Mouse (Mus musculus) myocyte (in vitro differentiated cells): ENCODE measurements at regions not wholly inside any gene's neighbourhood (a gene's known extent, or its start where the extent isn't known, plus 50 kb on each side); places are given as distances from the start of the nearest gene placed in this dataset.

Experiments used
- H3K27me3 ChIP-seq: one replicate; pipeline ENCODE4 v1.6.1; 2011; ENCODE audit not compliant: control insufficient read depth, insufficient read depth, insufficient read length
- H3K36me3 ChIP-seq: one replicate; pipeline ENCODE4 v1.6.1; 2011; ENCODE audit not compliant: control insufficient read depth, insufficient read depth
- H3K4me2 ChIP-seq: one replicate; pipeline ENCODE4 v1.6.1; 2011; ENCODE audit warnings: low read depth, control low read depth
- H3K4me3 ChIP-seq: one replicate; pipeline ENCODE4 v1.5.1; 2011; ENCODE audit warnings: mild to moderate bottlenecking, control low read depth, moderate library complexity
- H3K79me2 ChIP-seq: one replicate; pipeline ENCODE4 v1.6.1; 2011; ENCODE audit not compliant: control insufficient read depth, insufficient read depth
- H3ac ChIP-seq: one replicate; pipeline ENCODE4 v1.6.1; 2011; ENCODE audit not compliant: control insufficient read depth, insufficient read length
- CEBPB ChIP-seq: IDR thresholded peaks from 2 replicates; pipeline ENCODE4 v1.6.1; 2011; ENCODE audit warnings: mild to moderate bottlenecking, moderate library complexity; ENCODE audit not compliant: poor library complexity, insufficient read depth, severe bottlenecking
- E2F4 ChIP-seq: IDR thresholded peaks from one replicate; pipeline ENCODE4 v1.6.1; 2011; ENCODE audit warnings: mild to moderate bottlenecking, control low read depth, moderate library complexity; ENCODE audit not compliant: insufficient read depth
- MAX ChIP-seq: IDR thresholded peaks from one replicate; pipeline ENCODE4 v1.6.1; 2011; ENCODE audit warnings: low read depth, mild to moderate bottlenecking, control low read depth
- MYOD1 ChIP-seq, 3 experiments: IDR thresholded peaks; one replicate each; pipeline ENCODE4 v1.6.1; 2011; ENCODE audit warnings: control low read depth in 2 of 3, low read depth in 2 of 3, mild to moderate bottlenecking in 2 of 3, moderate library complexity in 1 of 3; ENCODE audit not compliant: insufficient read length in 2 of 3, control insufficient read depth in 1 of 3
- MYOG ChIP-seq, 3 experiments: IDR thresholded peaks; one replicate each; pipeline ENCODE4 v1.6.1; 2011; ENCODE audit warnings: control low read depth in 2 of 3, low read depth in 2 of 3, mild to moderate bottlenecking in 2 of 3; ENCODE audit not compliant: insufficient read length in 2 of 3, control insufficient read depth in 1 of 3, insufficient read depth in 1 of 3
- POLR2A ChIP-seq: IDR thresholded peaks from one replicate; pipeline ENCODE4 v1.6.1; 2011; ENCODE audit warnings: low read depth, mild to moderate bottlenecking, control low read depth, moderate library complexity; ENCODE audit not compliant: insufficient read length
- POLR2AphosphoS2 ChIP-seq: IDR thresholded peaks from one replicate; pipeline ENCODE4 v1.6.1; 2011; ENCODE audit warnings: low read depth, control low read depth; ENCODE audit not compliant: insufficient read length
- REST ChIP-seq: IDR thresholded peaks from one replicate; pipeline ENCODE4 v1.6.1; 2011; ENCODE audit warnings: mild to moderate bottlenecking, control low read depth, moderate library complexity; ENCODE audit not compliant: insufficient read depth, insufficient read length
- SRF ChIP-seq: IDR thresholded peaks from one replicate; pipeline ENCODE4 v1.6.1; 2011; ENCODE audit warnings: low read depth; ENCODE audit not compliant: control insufficient read depth, insufficient read length
- TCF12 ChIP-seq: IDR thresholded peaks from one replicate; pipeline ENCODE4 v1.6.1; 2011; ENCODE audit warnings: mild to moderate bottlenecking, control low read depth; ENCODE audit not compliant: poor library complexity, insufficient read depth, severe bottlenecking
- TCF3 ChIP-seq: IDR thresholded peaks from one replicate; pipeline ENCODE4 v1.6.1; 2011; ENCODE audit warnings: low read depth, control low read depth; ENCODE audit not compliant: insufficient read length
- USF1 ChIP-seq: IDR thresholded peaks from one replicate; pipeline ENCODE4 v1.6.1; 2011; ENCODE audit warnings: low read depth, mild to moderate bottlenecking, control low read depth, moderate library complexity

DNA sequence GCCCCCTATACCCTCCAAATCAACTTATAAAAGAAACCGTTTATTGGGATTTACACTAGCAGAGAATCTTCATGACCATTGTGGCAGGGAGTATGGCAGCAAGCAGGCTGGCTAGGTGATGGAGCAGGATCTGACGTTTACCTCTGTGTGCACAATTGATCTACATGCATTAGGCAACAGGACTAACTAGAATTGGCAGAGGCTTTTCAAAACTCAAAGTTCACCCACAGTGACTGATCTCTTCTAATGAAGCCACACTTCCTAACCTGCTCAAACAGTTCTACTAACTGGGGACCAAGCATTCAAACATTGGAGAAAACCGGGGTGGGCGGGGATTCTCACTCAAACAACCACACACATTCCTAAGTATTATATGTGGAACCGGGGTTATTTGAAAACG is 1382.9 kb upstream of the Tenm2 start:
- Histone ChIP-seq H3ac (no peak overlapping the region), H3K27me3 (no peaks in the 10 kb centered on the region), H3K79me2 (no peaks in the 10 kb centered on the region), H3K36me3 (no peaks in the 10 kb centered on the region), H3K4me2 (no peak overlapping the region), H3K4me3 (no peak overlapping the region)
- TF ChIP-seq POLR2AphosphoS2 (no peak), REST (no peak), TCF3 (no peak), POLR2A (no peak), TCF12 (no peak)

DNA sequence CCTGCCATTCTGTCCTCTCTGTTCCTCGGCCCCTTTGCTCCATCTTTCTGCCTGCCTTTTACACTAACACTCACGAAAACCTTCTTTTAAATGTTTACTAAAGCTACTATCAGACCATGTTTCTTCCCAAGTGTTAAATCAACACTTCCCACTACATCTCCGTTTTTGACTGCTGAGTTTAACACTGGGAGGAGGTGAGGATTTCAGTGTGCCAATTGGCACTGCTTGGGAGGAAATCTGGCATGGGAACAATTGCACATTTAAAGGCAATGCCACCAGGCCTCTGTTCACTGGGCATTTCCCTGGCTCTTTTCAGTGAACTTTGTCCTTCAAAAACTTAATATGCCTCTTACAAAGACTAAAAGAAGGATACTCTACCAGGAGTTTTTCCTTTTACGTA is 1365.2 kb upstream of the Tenm2 start:
- no peak overlapping the region for H3ac ChIP-seq
- no peaks in the 10 kb centered on the region for H3K79me2 ChIP-seq
- H3K4me2 ChIP-seq: no peak overlapping the region
- H3K4me3 ChIP-seq: no peak overlapping the region
- H3K27me3 ChIP-seq: no peaks in the 10 kb centered on the region
- H3K36me3 ChIP-seq: no peaks in the 10 kb centered on the region
- TF ChIP-seq MAX (no peak), TCF3 (no peak), SRF (no peak), MYOD1 (IDR thresholded peaks at IDR 0.05; ENCODE audit: control insufficient read depth in 1 of 3, insufficient read length in 2 of 3, low read depth in 2 of 3) (no peak), TCF12 (no peak), E2F4 (no peak), CEBPB (no peak), REST (no peak), MYOG (IDR thresholded peaks at IDR 0.05; ENCODE audit: control insufficient read depth in 1 of 3, insufficient read depth in 1 of 3, insufficient read length in 2 of 3, low read depth in 2 of 3) (no peak), POLR2AphosphoS2 (no peak), USF1 (no peak), POLR2A (no peak)

DNA sequence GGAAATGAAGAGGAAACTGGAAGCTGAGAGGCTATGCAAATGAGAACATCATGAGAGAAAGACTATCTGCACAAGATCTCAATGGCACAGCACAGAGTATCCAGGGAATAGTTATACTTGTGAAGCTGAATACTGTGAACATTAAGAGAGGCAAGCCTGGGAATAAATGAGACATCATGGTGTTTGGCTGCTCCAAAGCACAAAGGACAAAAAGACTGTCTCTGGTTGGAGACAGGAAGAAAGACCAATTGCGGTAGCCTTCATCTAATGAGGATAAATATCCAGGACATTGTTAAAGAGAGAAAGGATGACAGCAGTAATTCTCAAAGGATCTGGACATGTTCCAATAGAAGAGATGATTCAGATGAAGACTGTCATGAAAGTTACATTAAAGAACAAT is 1332.8 kb upstream of the Tenm2 start:
- no peaks in the 10 kb centered on the region for H3K27me3 ChIP-seq
- H3K4me2 ChIP-seq: no peak overlapping the region
- H3K4me3 ChIP-seq: no peak overlapping the region
- no peak overlapping the region for H3ac ChIP-seq
- TF ChIP-seq POLR2AphosphoS2: no peak
- TF ChIP-seq MYOG (IDR thresholded peaks at IDR 0.05; ENCODE audit: control insufficient read depth in 1 of 3, insufficient read depth in 1 of 3, insufficient read length in 2 of 3, low read depth in 2 of 3): no peak
- no peak for TF ChIP-seq USF1
- TF ChIP-seq CEBPB: no peak
- TF ChIP-seq MYOD1 (IDR thresholded peaks at IDR 0.05; ENCODE audit: control insufficient read depth in 1 of 3, insufficient read length in 2 of 3, low read depth in 2 of 3): no peak
- TF ChIP-seq TCF12: no peak
- TF ChIP-seq POLR2A: no peak
- TF ChIP-seq REST: no peak
- no peak for TF ChIP-seq TCF3
- TF ChIP-seq E2F4: no peak
- TF ChIP-seq MAX: no peak
- TF ChIP-seq SRF: no peak
- H3K79me2 ChIP-seq: no peaks in the 10 kb centered on the region
- no peaks in the 10 kb centered on the region for H3K36me3 ChIP-seq

DNA sequence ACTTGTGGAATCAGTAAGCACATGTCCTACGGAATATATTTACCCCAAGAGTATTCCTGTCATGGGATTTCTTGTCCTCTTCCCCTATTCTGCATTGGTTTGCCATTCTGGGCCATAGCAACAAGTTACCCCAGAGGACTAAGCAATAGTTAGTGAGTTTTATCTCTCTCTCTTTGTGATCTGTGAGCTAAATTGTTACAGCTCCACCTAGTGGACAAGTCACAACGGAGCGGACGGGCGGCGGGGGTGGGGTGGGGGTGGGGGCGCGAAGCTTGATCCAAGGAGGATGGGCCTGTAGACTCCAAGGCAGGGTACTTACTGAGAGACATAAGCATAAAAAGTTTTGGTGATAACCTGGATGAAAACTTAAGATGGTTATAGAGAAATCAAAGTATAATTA is 1308.1 kb upstream of the Tenm2 start:
- Histone ChIP-seq H3ac (no peak overlapping the region), H3K4me2 (no peak overlapping the region), H3K4me3 (no peak overlapping the region), H3K27me3 (no peaks in the 10 kb centered on the region), H3K36me3 (no peaks in the 10 kb centered on the region), H3K79me2 (no peaks in the 10 kb centered on the region)
- TF ChIP-seq E2F4 (no peak), POLR2AphosphoS2 (no peak), POLR2A (no peak), USF1 (no peak), SRF (no peak), TCF12 (no peak), REST (no peak), MYOD1 (IDR thresholded peaks at IDR 0.05; ENCODE audit: control insufficient read depth in 1 of 3, insufficient read length in 2 of 3, low read depth in 2 of 3) (no peak)

DNA sequence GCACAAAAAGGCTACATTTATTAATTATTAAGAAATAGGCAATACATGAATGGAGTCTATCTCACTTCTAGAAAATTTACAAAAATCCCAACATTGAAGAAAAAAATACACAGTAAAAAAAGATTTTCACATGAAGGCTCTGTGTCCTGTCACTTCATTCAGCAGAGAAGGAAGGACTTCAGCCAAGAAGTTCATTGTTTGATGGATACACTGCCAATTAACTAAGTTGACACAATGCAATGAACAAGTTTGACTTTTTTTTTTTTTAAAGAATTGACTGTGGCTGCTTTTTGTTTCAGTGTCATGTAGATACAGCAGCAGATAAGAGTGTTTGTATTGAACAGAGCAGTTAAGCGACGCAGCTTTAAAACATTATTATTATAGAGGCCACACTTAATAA is 1304.3 kb upstream of the Tenm2 start:
- Histone ChIP-seq H3K79me2 (no peaks in the 10 kb centered on the region), H3K4me2 (no peak overlapping the region), H3K27me3 (no peaks in the 10 kb centered on the region), H3ac (no peak overlapping the region), H3K36me3 (no peaks in the 10 kb centered on the region), H3K4me3 (no peak overlapping the region)
- TF ChIP-seq POLR2A: no peak
- TF ChIP-seq SRF: no peak
- TF ChIP-seq USF1: no peak
- no peak for TF ChIP-seq MAX
- TF ChIP-seq MYOG (IDR thresholded peaks at IDR 0.05; ENCODE audit: control insufficient read depth in 1 of 3, insufficient read depth in 1 of 3, insufficient read length in 2 of 3, low read depth in 2 of 3): no peak
- TF ChIP-seq POLR2AphosphoS2: no peak
- TF ChIP-seq MYOD1 (IDR thresholded peaks at IDR 0.05; ENCODE audit: control insufficient read depth in 1 of 3, insufficient read length in 2 of 3, low read depth in 2 of 3): no peak
- no peak for TF ChIP-seq CEBPB
- TF ChIP-seq E2F4: no peak
- no peak for TF ChIP-seq TCF3
- TF ChIP-seq TCF12: no peak
- no peak for TF ChIP-seq REST
